Mouse (Mus musculus): ENCODE measurements around the gene Pus7. TPM values are rescaled to one million over a fixed set of nuclear protein-coding genes. Genes with fewer than 3 reads are reported as not detected.
A peak's percentile ranks its signal among the peaks of the same experiment; 100 is the strongest.

Gene Pus7
- total and polyA plus RNA-seq, 3 experiments = 35.3 to 62.9 (median 61.9) TPM

DNA sequence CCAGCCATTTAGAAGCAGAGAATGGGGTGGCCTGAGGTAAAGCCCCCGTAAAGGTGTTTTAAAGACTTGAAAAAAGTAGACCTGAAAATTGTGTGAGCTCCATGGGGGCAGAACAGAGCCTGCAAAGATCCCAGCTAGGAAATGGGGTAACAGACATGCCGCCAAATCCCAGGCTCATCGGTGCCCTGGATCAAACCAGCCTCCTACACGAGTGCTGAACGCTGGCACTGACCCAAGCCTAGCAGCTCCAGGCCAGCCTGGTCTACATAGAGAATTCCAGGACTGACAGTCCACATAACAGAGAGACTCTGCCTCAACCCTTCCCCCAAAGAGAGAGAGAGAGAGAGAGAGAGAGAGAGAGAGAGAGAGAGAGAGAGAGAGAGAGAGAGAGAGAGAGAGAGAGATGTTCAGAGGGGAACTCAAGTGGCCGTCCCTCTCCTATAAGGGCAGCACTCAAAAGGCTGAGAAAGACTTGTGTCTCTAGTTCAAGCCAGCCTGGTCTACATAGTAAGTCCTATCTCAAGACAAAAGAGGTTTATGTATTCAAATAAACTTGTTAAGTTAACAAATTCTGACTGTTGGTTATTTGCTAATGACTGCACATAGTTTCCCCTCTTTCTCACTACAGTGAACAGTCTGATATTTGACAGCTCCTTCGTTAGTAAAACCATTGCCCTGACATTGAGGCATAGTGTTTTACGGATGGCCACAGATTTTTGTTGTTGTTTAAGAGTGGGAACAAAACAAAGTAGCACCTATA lies 1.3 kb downstream of the Pus7 start:
- TF ChIP-seq NELFE (IDR thresholded peaks at IDR 0.05; ENCODE audit: low read depth, low read length) (no peak), MAFK (IDR thresholded peaks at IDR 0.05; ENCODE audit: insufficient replicate concordance, low read length) (no peak), IRF4 (IDR thresholded peaks at IDR 0.05; ENCODE audit: low read depth, low read length) (no peak), BHLHE40 (IDR thresholded peaks at IDR 0.05; ENCODE audit: low read depth, low read length) (no peak), NRF1 (IDR thresholded peaks at IDR 0.05; ENCODE audit: low read depth, low read length) (no peak), MYC (IDR thresholded peaks at IDR 0.05; ENCODE audit: low read depth, low read length) (no peak), ELF1 (IDR thresholded peaks at IDR 0.05; ENCODE audit: low read depth, low read length) (no peak), ZC3H11A (IDR thresholded peaks at IDR 0.05; ENCODE audit: low read depth, low read length) (no peak), MXI1 (IDR thresholded peaks at IDR 0.05; ENCODE audit: low read depth, low read length) (no peak), KAT2A (IDR thresholded peaks at IDR 0.05; ENCODE audit: insufficient replicate concordance, low read length) (no peak), SIN3A (IDR thresholded peaks at IDR 0.05; ENCODE audit: low read length) (no peak), HCFC1 (IDR thresholded peaks at IDR 0.05; ENCODE audit: low read depth, low read length) (no peak), E2F4 (IDR thresholded peaks at IDR 0.05; ENCODE audit: insufficient replicate concordance, low read depth, low read length) (no peak), GABPA (IDR thresholded peaks at IDR 0.05; ENCODE audit: insufficient replicate concordance, low read depth, low read length) (no peak), ZMIZ1 (IDR thresholded peaks at IDR 0.05; ENCODE audit: low read depth, low read length) (no peak), ZKSCAN1 (IDR thresholded peaks at IDR 0.05; ENCODE audit: borderline replicate concordance, low read depth, low read length) (no peak), MAX (IDR thresholded peaks at IDR 0.05; ENCODE audit: low read length) (no peak), MAZ (IDR thresholded peaks at IDR 0.05; ENCODE audit: low read depth, low read length) (no peak)
- Histone ChIP-seq H3K79me2 (replicated peaks; ENCODE audit: control insufficient read depth, extremely low read depth, insufficient read depth, poor library complexity, severe bottlenecking) (peaks cover 55% of the 10 kb centered on the region), H3K27ac (ENCODE audit: insufficient read depth, low read depth) (no peak overlapping the region), H3K4me1 (ENCODE audit: control insufficient read depth in 1 of 2, insufficient read depth in 2 of 2) (peaks cover 2 to 33% of the 10 kb centered on the region in 2 experiments; a peak in 3 of 4 replicates), H3K4me3 (replicated peaks in 1 of 3; ENCODE audit: low read depth in 2 of 3, low read length in 2 of 3, poor library complexity in 1 of 3) (peak overlapping the region; percentile 77 to 95 (median 95)), H3K36me3 (replicated peaks in 1 of 2; ENCODE audit: control insufficient read depth in 1 of 2, insufficient read depth in 1 of 2, low read length in 1 of 2) (peaks cover 6 to 31% of the 10 kb centered on the region in 2 experiments), H3K9ac (ENCODE audit: insufficient read depth, low read depth) (peak overlapping the region; percentile 94), H3K4me2 (ENCODE audit: insufficient read depth, low read depth, poor library complexity, severe bottlenecking) (peak overlapping the region; percentile 82), H3K27me3 (replicated peaks) (no peaks in the 10 kb centered on the region), H3K9me3 (replicated peaks; ENCODE audit: low read length) (peaks cover 7% of the 10 kb centered on the region)
- in situ Hi-C loops (cut with MboI; ENCODE audit: low pct_ligation_motif_present, low pct_unique_long_range_greater_than_20kb, low sequenced_read_pairs) (no loop called here), dilution Hi-C loops (cut with MboI; ENCODE audit: extremely low pct_ligation_motif_present, extremely low pct_unique_long_range_greater_than_20kb, low sequenced_read_pairs) (no loop called here)
- DNase-seq (ENCODE audit: extremely low read depth) = no peak

DNA sequence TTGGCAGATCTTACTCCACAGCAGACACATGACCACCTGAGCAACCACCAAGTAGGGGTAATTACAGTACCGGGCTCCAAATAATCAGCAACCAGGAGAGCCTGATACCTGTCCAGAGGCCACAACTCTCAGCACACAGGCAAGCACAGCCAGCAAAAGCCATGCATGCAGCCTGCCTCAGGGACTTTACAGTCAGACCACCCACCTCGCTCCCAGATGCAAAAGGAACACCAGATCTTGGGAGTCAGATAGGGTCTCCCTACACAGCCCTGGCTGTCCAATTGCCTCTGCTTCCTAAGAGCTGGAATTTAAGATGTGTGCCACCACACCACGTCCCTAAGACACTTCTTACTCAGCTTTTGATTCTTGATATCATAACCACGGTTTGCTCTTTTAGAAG lies 2.3 kb downstream of the Pus7 start:
- H3K27ac ChIP-seq (ENCODE audit: insufficient read depth, low read depth) = no peak overlapping the region
- dilution Hi-C loops (cut with MboI; ENCODE audit: extremely low pct_ligation_motif_present, extremely low pct_unique_long_range_greater_than_20kb, low sequenced_read_pairs) (no loop called here), in situ Hi-C loops (cut with MboI; ENCODE audit: low pct_ligation_motif_present, low pct_unique_long_range_greater_than_20kb, low sequenced_read_pairs) (no loop called here)
- H3K9ac ChIP-seq (ENCODE audit: insufficient read depth, low read depth) = 0 out of 2 replicates have a peak overlapping the region, but pooled peaks have one; percentile 94
- peaks cover 0 to 30% of the 10 kb centered on the region in 2 experiments; a peak in 3 of 4 replicates for H3K4me1 ChIP-seq (ENCODE audit: control insufficient read depth in 1 of 2, insufficient read depth in 2 of 2)
- TF ChIP-seq ETS1 (conservative IDR thresholded peaks at IDR 0.05; ENCODE audit: low read depth, low read length) (no peak), KAT2A (IDR thresholded peaks at IDR 0.05; ENCODE audit: insufficient replicate concordance, low read length) (no peak), NELFE (IDR thresholded peaks at IDR 0.05; ENCODE audit: low read depth, low read length) (no peak), SMC3 (IDR thresholded peaks at IDR 0.05; ENCODE audit: low read depth, low read length) (no peak), CHD1 (IDR thresholded peaks at IDR 0.05; ENCODE audit: low read depth, low read length) (no peak), TCF12 (IDR thresholded peaks at IDR 0.05; ENCODE audit: low read depth, low read length) (no peak), ELF1 (IDR thresholded peaks at IDR 0.05; ENCODE audit: low read depth, low read length) (no peak), GABPA (IDR thresholded peaks at IDR 0.05; ENCODE audit: insufficient replicate concordance, low read depth, low read length) (no peak), MXI1 (IDR thresholded peaks at IDR 0.05; ENCODE audit: low read depth, low read length) (no peak), TBP (conservative IDR thresholded peaks at IDR 0.05; ENCODE audit: low read depth, low read length) (no peak), POLR2A (IDR thresholded peaks at IDR 0.05; ENCODE audit: low read depth, low read length) (no peak), ZMIZ1 (IDR thresholded peaks at IDR 0.05; ENCODE audit: low read depth, low read length) (no peak), CTCF (conservative IDR thresholded peaks at IDR 0.05 in 1 of 2, IDR thresholded peaks at IDR 0.05 in 1 of 2; ENCODE audit: low read depth in 2 of 2, low read length in 2 of 2) (no peak)
- no peak for DNase-seq (ENCODE audit: extremely low read depth)
- H3K27me3 ChIP-seq (replicated peaks) = no peaks in the 10 kb centered on the region
- peaks cover 7% of the 10 kb centered on the region for H3K9me3 ChIP-seq (replicated peaks; ENCODE audit: low read length)
- H3K79me2 ChIP-seq (replicated peaks; ENCODE audit: control insufficient read depth, extremely low read depth, insufficient read depth, poor library complexity, severe bottlenecking) = peaks cover 55% of the 10 kb centered on the region
- peaks cover 10 to 41% of the 10 kb centered on the region in 2 experiments for H3K36me3 ChIP-seq (replicated peaks in 1 of 2; ENCODE audit: control insufficient read depth in 1 of 2, insufficient read depth in 1 of 2, low read length in 1 of 2)
- peak overlapping the region; percentile 82 for H3K4me2 ChIP-seq (ENCODE audit: insufficient read depth, low read depth, poor library complexity, severe bottlenecking)
- no peak overlapping the region for H3K4me3 ChIP-seq (replicated peaks in 1 of 3; ENCODE audit: low read depth in 2 of 3, low read length in 2 of 3, poor library complexity in 1 of 3)
